Mouse (Mus musculus) frontal cortex, postnatal 25 days (tissue): ENCODE data around the gene Usp29.

Experiments
- DNase-seq, 2 experiments: peaks; one replicate each; pipeline ENCODE4 v3.0.0; 2022; ENCODE audit warnings: low spot score in 2 of 2

The Usp29 gene

GRCm38 (mm10) chr7:6816706-6817376 lies 86.5 kb downstream of the Usp29 start:
- no peak for DNase-seq

GRCm38 (mm10) chr7:6820296-6820695 lies 89.9 kb downstream of the Usp29 start:
- no peak for DNase-seq

GRCm38 (mm10) chr7:6822633-6823032 lies 92.3 kb downstream of the Usp29 start:
- DNase-seq, result no peak

- no peak for DNase-seq
These were observed 93.3 kb downstream of the Usp29 start for GRCm38 (mm10) chr7:6823673-6824072.

- DNase-seq, result no peak
These were observed 95.7 kb downstream of the Usp29 start for GRCm38 (mm10) chr7:6825966-6826647.

- DNase-seq, result no peak
These were observed 98.8 kb downstream of the Usp29 start for GRCm38 (mm10) chr7:6829148-6829547.

- DNase-seq, result no peak
These were observed 104.6 kb downstream of the Usp29 start for GRCm38 (mm10) chr7:6834950-6835349.

- no peak for DNase-seq
These were observed 105.0 kb downstream of the Usp29 start for GRCm38 (mm10) chr7:6835351-6835750.

- DNase-seq, result no peak
These were observed 107.0 kb downstream of the Usp29 start for GRCm38 (mm10) chr7:6837297-6837925.

- DNase-seq, result no peak
These were observed 107.7 kb downstream of the Usp29 start for GRCm38 (mm10) chr7:6837926-6838554.

- peak in 1 of 2 experiments; percentile 17 for DNase-seq
These were observed 110.5 kb downstream of the Usp29 start for GRCm38 (mm10) chr7:6840860-6841259.

- DNase-seq, result no peak
These were observed 119.1 kb downstream of the Usp29 start for GRCm38 (mm10) chr7:6849495-6849894.

- no peak for DNase-seq
These were observed 119.9 kb downstream of the Usp29 start for GRCm38 (mm10) chr7:6850321-6850720.

- no peak for DNase-seq
These were observed 120.9 kb downstream of the Usp29 start for GRCm38 (mm10) chr7:6851256-6851655.

- DNase-seq, result no peak
These were observed 121.5 kb downstream of the Usp29 start for GRCm38 (mm10) chr7:6851717-6852503.

GRCm38 (mm10) chr7:6855613-6856405 lies 125.4 kb downstream of the Usp29 start:
- no peak for DNase-seq

- no peak for DNase-seq
These were observed 128.4 kb downstream of the Usp29 start for GRCm38 (mm10) chr7:6858694-6859270.

GRCm38 (mm10) chr7:6860689-6861088 lies 130.3 kb downstream of the Usp29 start:
- no peak for DNase-seq

- no peak for DNase-seq
These were observed 136.0 kb downstream of the Usp29 start for GRCm38 (mm10) chr7:6866351-6866750.

GRCm38 (mm10) chr7:6868831-6869230 lies 138.5 kb downstream of the Usp29 start:
- no peak for DNase-seq

GRCm38 (mm10) chr7:6869556-6869955 lies 139.2 kb downstream of the Usp29 start:
- DNase-seq, result no peak
